Mouse (Mus musculus) retina, adult 2 months (tissue): Measurements from ENCODE around the gene Zp3.

Source experiments
- DNase-seq: peaks from one replicate; pipeline ENCODE4 v3.0.0-alpha.2; 2012; ENCODE audit warnings: low read depth, low spot score

The Zp3 gene

GRCm38 (mm10) chr5:135960909-135961635, 18.8 kb upstream of the Zp3 start:
- DNase-seq, result no peak

GRCm38 (mm10) chr5:135962125-135962491, 17.8 kb upstream of the Zp3 start:
- no peak for DNase-seq

GRCm38 (mm10) chr5:135962492-135963279, 17.2 kb upstream of the Zp3 start:
- DNase-seq, result peak; percentile 96

- no peak for DNase-seq
Measured at GRCm38 (mm10) chr5:135963280-135963627, 16.6 kb upstream of the Zp3 start.

DNA sequence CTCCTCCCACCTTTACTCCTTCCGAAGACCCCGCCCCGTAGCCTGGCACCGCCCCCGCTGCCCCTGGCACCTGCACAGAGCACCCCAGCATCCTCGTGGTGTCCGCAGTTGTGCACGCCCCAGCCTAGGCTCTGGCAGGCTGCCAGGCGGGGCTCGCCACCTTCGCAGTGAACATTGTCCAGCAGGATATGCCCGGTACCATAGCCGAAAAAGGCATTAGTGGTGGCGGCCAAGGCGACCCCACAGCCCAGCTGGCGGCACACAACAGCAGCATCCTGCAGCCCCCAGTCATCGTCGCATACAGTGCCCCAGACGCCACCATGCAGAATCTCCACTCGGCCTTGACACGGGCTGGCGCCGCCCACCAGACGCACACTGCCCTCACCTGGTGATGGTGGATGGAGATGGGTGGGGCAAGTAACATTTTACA, 14.4 kb upstream of the Zp3 start:
- DNase-seq, result no peak

- no peak for DNase-seq
Measured at GRCm38 (mm10) chr5:135966866-135967265, 13.0 kb upstream of the Zp3 start.

GRCm38 (mm10) chr5:135968781-135969180, 11.1 kb upstream of the Zp3 start:
- DNase-seq, result peak; percentile 36

DNA sequence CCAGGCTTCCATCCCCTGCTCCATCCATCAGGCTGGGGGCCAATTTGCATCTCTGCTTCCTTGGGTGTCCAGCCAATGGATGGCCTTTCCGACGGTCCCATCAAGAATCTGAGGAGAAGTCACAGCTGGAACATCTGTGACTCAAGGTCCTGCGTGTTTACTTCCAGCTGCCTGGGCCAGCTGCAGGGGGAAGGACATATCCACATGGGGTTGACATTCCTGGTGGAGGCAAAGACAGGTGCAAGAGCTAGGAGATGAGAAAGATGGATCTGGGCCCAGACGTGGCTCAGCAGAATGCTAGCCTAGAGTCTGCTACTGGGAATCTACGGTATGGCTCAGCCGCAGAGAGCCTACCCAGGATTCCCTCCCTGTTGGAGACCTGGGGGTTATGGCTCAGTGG, 9.7 kb upstream of the Zp3 start:
- no peak for DNase-seq

GRCm38 (mm10) chr5:135971876-135972275, 8.0 kb upstream of the Zp3 start:
- DNase-seq, result no peak

GRCm38 (mm10) chr5:135974365-135974764, 5.5 kb upstream of the Zp3 start, which contains the start of gene Ssc4d:
Ssc4d (minus strand) TSS chr5:135974531.
- DNase-seq, result no peak

GRCm38 (mm10) chr5:135975893-135976668, 3.8 kb upstream of the Zp3 start:
- DNase-seq, result no peak

GRCm38 (mm10) chr5:135979381-135979780, 518 bp upstream of the Zp3 start:
- DNase-seq, result no peak

- DNase-seq, result peak; percentile 37
Measured at GRCm38 (mm10) chr5:135982398-135982797, 2.5 kb downstream of the Zp3 start.

DNA sequence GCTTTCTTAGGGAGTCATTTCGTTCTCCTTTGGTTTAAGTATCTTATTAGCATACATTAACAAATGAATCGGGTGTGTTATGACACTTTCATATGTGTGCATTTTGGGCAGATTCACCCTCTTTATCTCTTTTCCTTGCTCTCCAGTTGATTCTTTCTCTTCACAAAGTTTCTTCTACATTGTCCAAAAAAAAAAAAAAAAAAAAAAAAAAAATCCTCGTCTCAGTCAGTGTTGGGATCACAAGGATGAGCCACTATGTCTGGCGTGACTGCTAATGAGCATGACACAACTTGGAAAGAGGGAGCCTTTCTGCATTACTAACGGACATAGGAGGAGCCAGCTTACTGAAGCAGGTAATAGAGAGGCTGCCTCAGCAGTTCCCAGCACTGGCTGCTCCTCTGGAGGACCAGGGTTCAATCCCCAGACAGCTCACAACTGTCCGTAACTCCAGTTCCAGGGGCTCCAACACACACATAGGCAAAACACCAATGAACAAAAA, 4.7 kb downstream of the Zp3 start:
- DNase-seq, result no peak

DNA sequence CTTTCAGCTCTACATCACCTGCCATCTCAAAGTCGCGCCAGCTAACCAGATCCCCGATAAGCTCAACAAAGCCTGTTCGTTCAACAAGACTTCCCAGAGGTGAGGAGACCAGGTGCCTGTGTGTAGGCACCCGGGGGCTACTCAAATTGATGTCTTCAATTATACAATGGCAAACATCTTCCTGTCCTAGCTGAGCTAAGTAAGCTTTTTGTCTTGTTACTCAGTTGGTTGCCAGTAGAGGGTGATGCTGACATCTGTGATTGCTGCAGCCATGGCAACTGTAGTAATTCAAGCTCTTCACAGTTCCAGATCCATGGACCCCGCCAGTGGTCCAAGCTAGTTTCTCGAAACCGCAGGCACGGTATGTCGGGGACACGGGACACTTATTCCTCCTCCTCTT, 7.3 kb downstream of the Zp3 start:
- DNase-seq, result no peak

GRCm38 (mm10) chr5:135990601-135991000, 10.7 kb downstream of the Zp3 start:
- DNase-seq, result no peak

DNA sequence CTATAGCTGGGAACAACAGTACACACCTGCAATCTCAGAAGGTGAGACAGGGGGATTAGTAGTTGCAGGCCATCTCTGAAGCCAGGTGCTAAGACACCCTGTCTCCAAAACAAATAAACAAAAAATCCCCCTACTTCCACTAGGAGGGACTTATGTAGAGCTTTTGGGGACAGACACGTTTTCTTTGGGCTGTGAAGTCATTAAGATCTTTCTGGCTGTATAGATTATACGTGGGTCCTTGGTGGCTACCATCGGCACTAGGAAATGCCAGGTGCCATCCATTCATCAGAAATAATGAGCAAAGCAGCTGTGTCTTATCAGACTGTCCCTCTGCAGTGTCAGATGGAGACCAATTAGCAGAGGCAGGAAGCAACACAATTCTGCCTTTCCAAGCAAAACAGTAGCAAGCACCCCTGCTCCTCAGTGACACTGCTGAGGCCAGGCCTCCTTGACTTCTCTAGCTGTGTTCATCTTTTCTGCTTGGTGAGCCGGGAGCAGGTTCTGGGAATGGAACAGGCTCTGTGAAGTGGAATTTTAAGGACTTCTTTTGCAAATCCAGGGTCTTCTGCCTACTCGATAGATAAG, 13.6 kb downstream of the Zp3 start:
- no peak for DNase-seq

DNA sequence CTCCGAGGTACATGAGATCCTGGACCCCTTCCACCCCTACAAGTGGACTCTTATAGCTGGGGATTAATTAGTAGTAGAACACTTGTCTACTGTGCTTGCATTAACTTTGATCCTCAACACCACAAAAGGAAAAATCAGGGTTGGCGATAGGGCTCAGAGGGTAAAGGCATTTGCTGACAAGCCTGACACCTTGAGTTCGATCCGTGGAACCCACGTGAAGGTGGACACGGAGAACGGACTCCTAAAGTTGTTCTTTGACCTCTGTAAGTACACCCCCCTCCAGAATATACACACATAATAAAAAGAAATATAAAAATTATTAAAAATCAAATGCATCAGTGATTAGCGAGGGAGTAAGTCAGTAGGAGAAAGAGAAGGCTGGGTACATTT, 14.4 kb downstream of the Zp3 start:
- no peak for DNase-seq

GRCm38 (mm10) chr5:135994725-135995687, 15.1 kb downstream of the Zp3 start, which contains the start of gene Dtx2:
Dtx2 (plus strand) TSS chr5:135994800.
- DNase-seq, result peak; percentile 76

DNA sequence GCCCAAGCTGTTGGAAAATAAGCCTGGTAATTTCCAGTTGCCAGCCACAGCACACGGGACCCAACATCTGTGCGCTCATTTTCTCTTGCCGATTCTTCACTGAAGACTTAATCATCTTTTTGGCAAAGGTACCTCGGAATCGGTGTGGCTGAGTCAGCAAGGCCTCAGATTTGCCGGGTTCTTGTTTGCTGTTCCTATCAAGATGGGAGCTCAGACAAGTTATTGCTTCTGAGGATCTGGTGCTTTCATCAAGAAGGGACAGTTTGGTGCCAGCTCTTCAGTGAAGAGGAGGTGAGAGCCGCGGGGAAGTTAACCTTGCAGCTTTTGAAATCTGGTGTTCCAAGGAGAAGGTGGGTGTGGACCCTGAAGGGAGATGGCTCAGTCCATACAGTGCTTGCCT, 16.3 kb downstream of the Zp3 start:
- DNase-seq, result no peak

DNA sequence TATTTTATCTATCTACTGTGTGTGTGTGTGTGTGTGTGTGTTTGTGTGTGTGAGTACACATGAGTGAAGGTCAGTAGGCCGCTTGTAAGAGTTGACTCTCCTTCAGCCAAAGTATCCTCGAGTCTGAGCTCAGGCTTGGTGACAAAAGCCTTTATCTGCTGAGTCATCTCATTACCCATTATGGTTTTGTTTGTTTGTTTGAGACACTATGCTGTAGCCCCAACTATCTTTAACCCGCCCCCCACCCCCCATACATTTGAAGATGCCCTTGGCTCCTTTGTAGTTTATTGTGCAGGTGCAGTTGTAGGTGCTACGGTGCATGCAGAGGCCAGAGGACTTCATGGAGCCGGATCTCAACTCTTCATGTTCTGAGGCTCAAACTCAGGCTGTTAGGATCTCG, 21.3 kb downstream of the Zp3 start:
- DNase-seq, result no peak
